Mouse (Mus musculus): ENCODE results near the gene Trio. TPM values are rescaled to one million over a fixed set of nuclear protein-coding genes. Genes with fewer than 3 reads are reported as not detected.

Gene Trio
- polyA plus RNA-seq, 1 experiment from 2014 or later, result 25.5 TPM

DNA sequence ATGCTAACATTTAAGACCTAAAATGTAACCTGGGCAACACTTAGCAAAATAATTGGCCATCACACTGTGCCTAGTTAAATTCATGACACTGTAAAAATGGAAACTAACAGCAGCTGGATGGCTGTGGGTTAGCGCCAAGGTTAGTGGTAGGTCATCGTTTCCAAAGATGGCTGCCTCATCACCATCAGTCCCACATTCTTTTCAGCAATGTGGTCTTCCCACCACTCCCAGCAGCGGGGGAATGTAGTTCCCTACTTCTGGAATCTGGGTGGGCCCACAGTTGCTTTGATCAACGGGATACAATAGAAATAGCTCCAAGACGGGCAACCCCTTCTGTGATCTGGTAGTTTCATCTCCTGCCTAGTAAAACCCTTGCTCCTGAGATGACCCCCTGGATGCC is 35.3 kb upstream of the Trio start:
- 0 out of 2 replicates have a peak, but pooled peaks cover 2% of the 10 kb centered on the region for H3K9me3 ChIP-seq
- no peak for DNase-seq (ENCODE audit: low spot score)
- H3K4me1 ChIP-seq (replicated peaks), result peaks cover 35% of the 10 kb centered on the region
- no peak overlapping the region for H3K4me3 ChIP-seq
- no peak overlapping the region for H3K27ac ChIP-seq
- 80% methylated on average over 5 of the region's 5 CpGs for WGBS
- H3K36me3 ChIP-seq, result no peaks in the 10 kb centered on the region
- H3K27me3 ChIP-seq (ENCODE audit: insufficient read depth, poor library complexity, severe bottlenecking), result no peaks in the 10 kb centered on the region

DNA sequence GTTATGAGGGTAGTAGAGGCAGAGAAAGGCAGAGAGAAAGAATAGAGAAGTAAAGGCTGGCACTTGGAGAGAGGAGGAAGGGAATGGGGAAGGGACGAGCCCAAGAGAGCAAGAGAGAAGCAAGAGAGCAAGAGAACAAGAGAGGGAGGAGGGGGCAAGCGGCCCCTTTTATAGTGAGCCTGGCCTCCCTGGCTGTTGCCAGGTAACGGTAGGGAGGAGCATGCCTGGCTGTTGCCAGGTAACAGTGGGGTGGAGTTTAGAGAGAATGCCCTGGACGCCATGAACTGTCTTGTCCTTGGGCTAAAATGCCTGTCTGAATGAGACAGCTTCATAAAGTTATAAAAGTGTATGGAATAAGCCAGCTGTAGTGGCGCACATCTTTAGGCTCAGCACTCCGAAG is 34.8 kb upstream of the Trio start:
- WGBS, result 33% methylated on average over 6 of the region's 6 CpGs
- no peaks in the 10 kb centered on the region for H3K36me3 ChIP-seq
- H3K27me3 ChIP-seq (ENCODE audit: insufficient read depth, poor library complexity, severe bottlenecking), result no peaks in the 10 kb centered on the region
- H3K9me3 ChIP-seq, result 0 out of 2 replicates have a peak, but pooled peaks cover 2% of the 10 kb centered on the region
- no peak overlapping the region for H3K27ac ChIP-seq
- DNase-seq (ENCODE audit: low spot score), result peak; percentile 64
- H3K4me1 ChIP-seq (replicated peaks), result peaks cover 35% of the 10 kb centered on the region
- H3K4me3 ChIP-seq, result no peak overlapping the region

DNA sequence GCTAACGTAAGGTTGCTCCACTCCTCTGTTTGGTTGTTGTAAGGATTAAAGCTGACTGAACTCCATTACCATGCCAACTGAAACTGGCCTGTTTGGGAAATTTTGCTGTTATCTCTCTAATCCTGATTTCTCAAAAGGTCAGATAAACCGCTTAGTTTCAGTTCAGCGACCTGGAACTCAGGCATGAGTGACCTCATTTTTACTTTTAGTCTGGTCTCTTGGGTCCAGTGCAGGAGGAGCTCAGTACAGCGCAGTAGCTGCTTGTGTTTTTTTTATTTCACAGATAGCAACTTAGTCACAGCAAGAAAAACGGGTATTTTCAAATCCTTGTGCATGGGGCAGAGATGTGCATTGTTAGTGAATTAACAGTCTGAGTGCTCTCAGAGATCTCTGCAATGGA is 31.9 kb upstream of the Trio start:
- H3K27me3 ChIP-seq (ENCODE audit: insufficient read depth, poor library complexity, severe bottlenecking), result no peaks in the 10 kb centered on the region
- H3K4me1 ChIP-seq (replicated peaks), result peaks cover 43% of the 10 kb centered on the region
- 56% methylated on average over 5 of the region's 5 CpGs for whole genome bisulfite sequencing
- no peak overlapping the region for H3K4me3 ChIP-seq
- no peaks in the 10 kb centered on the region for H3K36me3 ChIP-seq
- DNase-seq (ENCODE audit: low spot score), result no peak
- no peak overlapping the region for H3K27ac ChIP-seq
- H3K9me3 ChIP-seq, result no peaks in the 10 kb centered on the region

DNA sequence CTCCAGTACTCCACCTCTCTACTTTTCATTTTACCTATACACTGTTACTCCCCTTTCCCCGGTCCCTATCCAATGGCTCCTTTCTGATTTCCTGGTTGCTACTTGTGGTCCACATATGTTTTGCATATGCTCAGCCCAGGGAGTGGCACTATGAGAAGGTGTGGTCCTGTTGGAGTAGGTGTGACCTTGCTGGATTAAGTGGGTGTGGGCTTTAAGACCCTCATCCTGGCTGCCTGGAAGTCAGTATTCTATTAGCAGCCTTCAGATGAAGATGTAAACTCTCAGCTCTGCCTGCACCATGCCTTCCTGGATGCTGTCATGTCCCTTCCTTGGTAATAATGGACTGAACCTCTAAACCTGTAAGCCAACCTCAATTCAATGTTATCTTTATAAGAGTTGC is 29.1 kb upstream of the Trio start:
- DNase-seq (ENCODE audit: low spot score), result no peak
- WGBS, result 94% methylated on average over 1 of the region's 1 CpGs
- H3K4me1 ChIP-seq (replicated peaks), result peaks cover 56% of the 10 kb centered on the region
- no peaks in the 10 kb centered on the region for H3K36me3 ChIP-seq
- no peaks in the 10 kb centered on the region for H3K27me3 ChIP-seq (ENCODE audit: insufficient read depth, poor library complexity, severe bottlenecking)
- H3K9me3 ChIP-seq, result no peaks in the 10 kb centered on the region
- no peak overlapping the region for H3K27ac ChIP-seq
- no peak overlapping the region for H3K4me3 ChIP-seq

DNA sequence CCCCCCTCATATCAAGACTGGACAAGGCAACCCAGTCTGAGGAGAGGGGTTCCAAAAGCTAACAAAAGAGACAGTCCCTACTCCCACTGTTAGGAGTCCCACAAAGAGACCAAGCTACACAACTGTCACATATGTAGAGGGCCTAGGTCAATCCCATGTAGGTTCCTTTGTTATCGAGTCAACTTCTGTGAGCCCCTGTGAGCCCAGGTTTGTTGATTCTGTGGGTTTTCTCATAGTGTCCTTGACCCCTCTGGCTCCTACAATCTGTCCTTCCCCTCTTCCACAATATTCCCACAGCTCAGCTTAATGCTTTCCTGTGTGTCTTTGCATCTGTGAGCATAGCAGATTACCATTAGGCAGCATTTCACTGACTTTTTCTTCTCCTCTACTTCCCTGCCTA is 28.5 kb upstream of the Trio start:
- H3K27ac ChIP-seq, result peak overlapping the region; percentile 69
- 27% methylated on average over 1 of the region's 1 CpGs for WGBS
- no peaks in the 10 kb centered on the region for H3K36me3 ChIP-seq
- no peak overlapping the region for H3K4me3 ChIP-seq
- peaks cover 1% of the 10 kb centered on the region for H3K9me3 ChIP-seq
- no peaks in the 10 kb centered on the region for H3K27me3 ChIP-seq (ENCODE audit: insufficient read depth, poor library complexity, severe bottlenecking)
- H3K4me1 ChIP-seq (replicated peaks), result peaks cover 55% of the 10 kb centered on the region
- no peak for DNase-seq (ENCODE audit: low spot score)

DNA sequence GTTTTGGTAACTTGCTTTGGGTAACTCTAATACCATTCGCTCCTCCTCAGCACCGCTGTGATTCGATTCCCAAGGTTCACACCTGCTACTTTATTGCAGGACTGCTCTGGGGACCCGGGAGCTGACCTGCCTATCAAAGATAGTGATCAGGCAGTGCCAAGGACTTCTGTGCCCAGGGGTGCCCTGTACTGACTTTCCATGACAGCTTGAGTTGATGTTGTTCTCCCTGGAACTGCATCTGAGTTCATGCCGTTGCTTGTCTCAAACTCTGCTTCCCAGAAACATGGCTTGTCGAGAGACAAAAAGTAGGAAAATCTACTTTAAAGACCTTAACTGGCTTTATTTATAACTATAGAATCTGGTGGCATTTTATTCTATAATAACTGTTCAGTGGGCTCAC is 27.6 kb upstream of the Trio start:
- 56% methylated on average over 6 of the region's 6 CpGs for WGBS
- peak overlapping the region; percentile 59; the same call in 1 of the 2 replicates for H3K27ac ChIP-seq
- no peak for DNase-seq (ENCODE audit: low spot score)
- no peak overlapping the region for H3K4me3 ChIP-seq
- H3K27me3 ChIP-seq (ENCODE audit: insufficient read depth, poor library complexity, severe bottlenecking), result no peaks in the 10 kb centered on the region
- H3K4me1 ChIP-seq (replicated peaks), result peaks cover 55% of the 10 kb centered on the region
- H3K9me3 ChIP-seq, result peaks cover 4% of the 10 kb centered on the region
- H3K36me3 ChIP-seq, result no peaks in the 10 kb centered on the region

DNA sequence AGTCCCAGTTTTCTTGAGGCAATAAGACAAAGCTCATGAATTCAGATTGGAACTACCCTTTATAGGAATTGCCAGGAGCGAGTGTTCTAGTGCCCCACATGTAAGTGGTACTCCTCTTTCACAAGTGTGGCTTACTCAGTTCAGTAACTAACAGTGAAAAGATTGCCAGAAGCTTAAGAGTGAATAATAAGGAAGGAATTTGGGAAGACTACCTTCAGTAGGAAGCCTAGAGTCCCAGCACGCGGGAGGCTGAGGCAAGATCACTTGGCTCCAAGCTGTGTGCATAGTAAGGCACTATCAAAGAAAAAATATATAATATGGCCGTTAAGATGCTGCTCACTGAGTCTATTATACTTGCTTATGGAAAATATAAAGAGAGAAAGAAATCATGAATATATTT is 26.2 kb upstream of the Trio start:
- Histone ChIP-seq H3K9me3 (peaks cover 4% of the 10 kb centered on the region), H3K27me3 (ENCODE audit: insufficient read depth, poor library complexity, severe bottlenecking) (no peaks in the 10 kb centered on the region), H3K36me3 (no peaks in the 10 kb centered on the region), H3K4me1 (replicated peaks) (peaks cover 48% of the 10 kb centered on the region), H3K4me3 (peak overlapping the region; percentile 35; the same call in 1 of the 2 replicates), H3K27ac (peak overlapping the region; percentile 90)
- DNase-seq (ENCODE audit: low spot score), result no peak
- 52% methylated on average over 4 of the region's 4 CpGs for WGBS

DNA sequence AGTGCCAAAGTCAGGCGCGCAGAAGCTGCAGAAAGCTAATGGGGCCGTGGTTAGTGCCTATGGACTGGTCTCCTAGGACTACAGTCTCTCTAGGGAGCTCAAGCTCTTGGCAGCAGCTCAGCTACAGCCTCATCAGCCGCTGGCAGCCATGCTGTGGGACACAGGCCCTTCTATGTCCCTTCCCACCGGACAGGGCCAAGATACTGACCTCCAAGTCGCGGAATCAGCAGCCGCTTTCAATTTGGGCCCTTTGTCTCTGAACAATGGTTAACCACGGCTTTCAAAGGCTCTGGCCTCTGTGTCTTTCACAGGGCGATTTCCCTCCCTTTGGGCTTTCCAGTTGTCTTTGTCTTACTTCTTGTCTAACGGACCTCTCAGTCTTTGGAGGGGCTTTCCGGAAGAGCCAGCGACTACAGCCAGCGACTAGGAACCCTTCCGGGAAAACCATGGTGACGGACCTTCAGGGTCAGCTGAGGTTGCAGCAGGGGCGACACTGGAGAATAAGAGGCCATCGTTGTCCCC is 25.5 kb upstream of the Trio start:
- no peaks in the 10 kb centered on the region for H3K27me3 ChIP-seq (ENCODE audit: insufficient read depth, poor library complexity, severe bottlenecking)
- peaks cover 4% of the 10 kb centered on the region for H3K9me3 ChIP-seq
- H3K27ac ChIP-seq, result peak overlapping the region; percentile 90
- peaks cover 48% of the 10 kb centered on the region for H3K4me1 ChIP-seq (replicated peaks)
- WGBS, result 16% methylated on average over 18 of the region's 18 CpGs
- peak; percentile 89 for DNase-seq (ENCODE audit: low spot score)
- H3K4me3 ChIP-seq, result peak overlapping the region; percentile 35
- H3K36me3 ChIP-seq, result no peaks in the 10 kb centered on the region

DNA sequence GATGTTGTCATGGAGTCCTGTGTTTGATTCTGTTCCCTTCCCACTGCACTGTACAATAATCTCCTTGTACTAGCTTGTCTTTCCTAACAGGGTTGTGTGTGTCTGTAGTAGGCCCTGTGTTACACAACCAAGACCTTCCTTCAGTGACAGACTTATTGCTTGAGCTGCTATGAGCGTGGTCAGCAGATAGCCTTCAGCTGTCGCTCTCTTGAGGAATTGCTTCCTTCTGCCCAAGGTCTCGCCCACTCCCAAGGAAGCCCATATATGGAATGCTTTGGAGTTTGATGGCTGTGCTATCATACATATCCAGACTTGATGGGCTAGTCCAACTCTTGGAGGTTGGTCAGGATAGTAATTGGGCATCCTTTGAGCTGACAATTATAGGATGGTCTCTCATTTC is 22.1 kb upstream of the Trio start:
- peaks cover 29% of the 10 kb centered on the region for H3K4me1 ChIP-seq (replicated peaks)
- no peak for DNase-seq (ENCODE audit: low spot score)
- 0 out of 2 replicates have a peak, but pooled peaks cover 4% of the 10 kb centered on the region for H3K27me3 ChIP-seq (ENCODE audit: insufficient read depth, poor library complexity, severe bottlenecking)
- no peak overlapping the region for H3K27ac ChIP-seq
- no peaks in the 10 kb centered on the region for H3K36me3 ChIP-seq
- WGBS, result 95% methylated on average over 3 of the region's 3 CpGs
- no peak overlapping the region for H3K4me3 ChIP-seq
- peaks cover 4% of the 10 kb centered on the region for H3K9me3 ChIP-seq

DNA sequence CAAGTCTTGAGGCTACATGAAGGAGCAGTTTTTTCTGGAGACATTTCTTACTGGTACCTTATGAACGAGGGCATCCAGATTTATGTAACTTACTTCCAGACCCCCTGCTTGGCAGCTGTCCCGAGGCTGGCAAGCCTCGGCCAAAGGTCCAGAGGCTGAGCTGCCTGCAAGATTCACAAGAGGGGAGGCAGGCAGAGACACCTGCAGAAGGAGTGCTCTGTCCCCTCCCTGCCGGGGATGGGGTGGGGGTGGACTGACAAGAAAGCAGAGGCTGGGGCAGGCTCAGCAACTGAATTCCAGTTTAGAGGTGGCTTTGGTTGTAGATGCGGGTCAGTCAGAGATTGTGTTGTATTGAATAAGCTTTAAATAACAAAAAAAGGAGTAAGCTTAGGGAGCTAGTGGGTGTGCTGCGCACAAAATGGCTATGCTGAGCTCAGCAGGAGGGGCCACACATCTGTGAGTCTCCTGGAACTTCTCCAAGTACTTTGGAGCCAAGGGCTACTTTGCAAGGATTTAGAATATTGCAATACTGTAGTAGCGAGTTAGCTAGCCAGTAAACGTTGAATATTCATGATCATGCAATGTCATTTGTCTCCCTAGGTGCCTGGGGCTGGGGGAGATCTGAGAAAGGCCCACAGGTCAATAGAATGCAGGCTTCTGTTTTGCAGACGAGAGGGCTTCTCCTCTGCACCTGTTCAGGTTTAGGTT is 15.7 kb upstream of the Trio start:
- DNase-seq (ENCODE audit: low spot score), result no peak
- peaks cover 14% of the 10 kb centered on the region for H3K4me1 ChIP-seq (replicated peaks)
- H3K27me3 ChIP-seq (ENCODE audit: insufficient read depth, poor library complexity, severe bottlenecking), result peaks cover 33% of the 10 kb centered on the region
- H3K27ac ChIP-seq, result no peak overlapping the region
- H3K4me3 ChIP-seq, result no peak overlapping the region
- WGBS, result 11% methylated on average over 9 of the region's 9 CpGs
- no peaks in the 10 kb centered on the region for H3K36me3 ChIP-seq
- H3K9me3 ChIP-seq, result no peaks in the 10 kb centered on the region

DNA sequence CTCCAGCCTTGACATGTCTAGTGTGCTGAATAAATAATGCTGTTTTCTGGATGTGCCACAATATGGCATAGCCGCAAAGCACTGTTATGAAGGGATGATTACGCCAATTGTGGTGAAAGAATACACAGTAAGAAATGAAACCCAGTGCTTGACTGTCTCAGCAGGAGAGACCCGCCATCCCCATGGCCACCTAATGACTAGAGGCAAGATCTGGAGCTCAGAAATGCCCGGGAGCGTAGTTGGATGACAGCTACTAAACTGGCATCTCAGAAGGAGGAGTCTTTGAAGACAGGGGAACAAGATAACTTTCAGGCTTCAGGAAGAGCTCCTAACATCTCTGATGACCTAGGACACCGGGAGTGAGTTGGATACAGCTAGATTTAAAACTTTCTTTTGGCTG is 12.0 kb upstream of the Trio start:
- Histone ChIP-seq H3K27ac (no peak overlapping the region), H3K9me3 (no peaks in the 10 kb centered on the region), H3K27me3 (ENCODE audit: insufficient read depth, poor library complexity, severe bottlenecking) (peaks cover 28% of the 10 kb centered on the region), H3K36me3 (no peaks in the 10 kb centered on the region), H3K4me3 (no peak overlapping the region), H3K4me1 (replicated peaks) (peaks cover 14% of the 10 kb centered on the region)
- 92% methylated on average over 6 of the region's 6 CpGs for WGBS
- DNase-seq (ENCODE audit: low spot score), result no peak

DNA sequence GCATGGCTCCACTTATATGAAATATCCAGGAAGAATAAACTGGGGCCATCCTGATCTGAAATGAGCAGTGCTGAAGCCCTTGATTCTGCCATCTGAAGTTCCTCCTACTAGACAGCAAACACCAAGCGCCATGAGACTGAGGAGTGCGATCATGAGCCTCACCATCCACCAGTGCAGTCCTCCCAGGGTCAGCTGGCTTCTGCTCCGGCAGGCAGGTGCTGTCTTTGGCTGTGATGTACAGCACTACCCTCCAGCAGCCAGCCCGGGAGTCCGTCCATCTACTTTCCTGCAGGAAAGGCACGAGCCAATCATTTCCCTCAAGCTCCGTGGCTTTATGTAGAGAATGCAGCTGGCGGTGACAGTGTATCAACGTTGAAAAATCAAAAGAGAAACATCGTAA is 10.0 kb upstream of the Trio start:
- DNase-seq (ENCODE audit: low spot score), result no peak
- no peaks in the 10 kb centered on the region for H3K9me3 ChIP-seq
- no peak overlapping the region for H3K27ac ChIP-seq
- no peak overlapping the region for H3K4me3 ChIP-seq
- no peaks in the 10 kb centered on the region for H3K36me3 ChIP-seq
- WGBS, result 88% methylated on average over 10 of the region's 10 CpGs
- no peaks in the 10 kb centered on the region; the same call in 1 of the 2 replicates for H3K4me1 ChIP-seq (replicated peaks)
- peaks cover 9% of the 10 kb centered on the region for H3K27me3 ChIP-seq (ENCODE audit: insufficient read depth, poor library complexity, severe bottlenecking)

DNA sequence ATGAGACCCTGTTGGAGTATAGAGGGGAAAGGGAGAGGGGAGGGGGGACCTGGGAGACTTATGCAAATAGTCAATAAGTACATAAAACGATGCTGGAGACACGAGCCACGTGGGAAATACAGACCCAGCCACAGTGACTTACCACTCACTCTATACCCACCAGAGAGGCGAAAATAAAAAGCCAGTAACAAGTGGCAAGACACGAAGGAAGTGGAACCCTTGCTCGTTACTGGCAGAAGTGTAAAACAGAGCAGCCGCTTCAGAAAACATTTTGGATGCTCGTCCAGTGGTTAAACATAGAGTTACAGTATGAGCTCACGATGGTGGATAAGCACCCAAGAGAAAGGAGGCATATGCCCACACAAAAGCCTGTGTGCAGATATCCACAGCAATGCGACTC is 9.0 kb upstream of the Trio start:
- Histone ChIP-seq H3K27ac (no peak overlapping the region), H3K9me3 (no peaks in the 10 kb centered on the region), H3K4me1 (replicated peaks) (no peaks in the 10 kb centered on the region), H3K36me3 (no peaks in the 10 kb centered on the region), H3K4me3 (no peak overlapping the region), H3K27me3 (ENCODE audit: insufficient read depth, poor library complexity, severe bottlenecking) (no peaks in the 10 kb centered on the region)
- 90% methylated on average over 10 of the region's 10 CpGs for WGBS
- DNase-seq (ENCODE audit: low spot score), result no peak

All from hindbrain, embryonic 10.5 days (tissue).